Mouse (Mus musculus) brain, embryonic 18.5 days (tissue): ENCODE measurements around the gene Kif5a.

Experiments used
- DNase-seq: peaks from one replicate; pipeline ENCODE4 v3.0.0-alpha.2; 2012; ENCODE audit warnings: low read depth, low spot score

Kif5a gene

DNA sequence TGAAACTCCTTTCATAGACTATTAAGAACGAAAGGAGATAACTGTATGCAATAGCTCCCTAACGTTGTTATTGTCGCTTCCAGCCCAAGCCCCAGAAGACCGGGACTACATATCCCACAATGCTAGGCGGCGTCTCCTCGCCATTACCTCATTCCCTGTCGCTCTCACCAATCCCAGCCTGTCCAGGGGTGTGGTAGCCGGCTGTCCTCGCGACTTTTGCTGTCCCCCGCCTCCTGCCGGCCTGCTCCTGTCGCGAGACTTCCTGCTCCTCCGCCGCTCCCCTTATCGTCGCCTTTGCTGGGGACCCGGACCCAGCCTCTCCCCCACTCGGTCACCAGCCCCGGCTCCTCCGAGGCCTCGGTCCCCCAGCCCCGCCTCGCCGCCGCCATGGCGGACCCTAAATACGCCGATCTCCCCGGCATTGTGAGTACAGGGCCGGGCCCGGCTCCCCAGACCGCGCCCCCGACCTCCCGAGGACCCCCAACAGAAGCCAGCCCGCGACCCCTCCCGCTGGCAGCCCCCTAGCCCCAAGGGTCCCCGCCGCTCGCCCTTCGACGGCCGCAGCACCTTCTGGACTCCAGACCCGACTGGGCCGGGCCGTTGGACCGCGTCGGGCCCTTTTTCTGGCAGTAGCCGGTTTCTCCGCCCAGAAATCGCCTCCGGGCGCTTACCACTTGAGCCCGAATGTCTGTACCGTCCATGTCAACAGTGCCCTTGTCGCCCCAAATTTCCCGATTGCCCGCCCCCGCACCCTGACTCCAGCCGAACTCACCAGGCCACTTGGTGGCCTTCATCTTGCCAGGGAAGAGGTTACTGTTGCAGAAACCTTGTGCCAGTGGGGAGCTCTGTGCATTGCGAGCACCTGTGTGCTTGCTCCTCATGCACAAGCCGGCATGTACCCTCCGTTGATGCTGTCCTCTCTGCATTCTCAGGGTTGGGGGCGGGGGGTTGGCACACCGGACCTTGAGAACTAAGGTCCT, 3.3 kb upstream of the Kif5a start, which contains the start of gene Dctn2:
Gene Dctn2, plus strand, starts transcription at position 257 of the 980 bp plus-strand sequence.
- DNase-seq = peak; percentile 93

DNA sequence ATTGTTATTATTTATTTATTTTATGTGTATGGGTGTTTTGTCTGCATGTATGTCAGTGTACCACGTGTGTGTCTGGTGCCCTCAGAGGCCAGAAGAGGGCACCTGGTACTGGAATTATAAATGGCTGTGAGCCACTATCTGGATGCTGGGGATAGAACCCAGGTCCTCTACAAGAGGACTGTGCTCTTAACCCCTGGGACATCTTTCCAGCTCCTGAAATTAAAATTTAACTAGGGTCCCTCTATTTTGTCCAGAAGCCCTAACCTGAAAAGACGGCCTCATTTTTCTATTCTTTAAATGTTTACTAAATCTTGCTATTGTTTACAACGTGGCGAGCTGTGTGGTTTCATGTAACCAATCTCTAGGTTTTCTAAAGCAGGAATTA, 2.6 kb upstream of the Kif5a start:
- no peak for DNase-seq

DNA sequence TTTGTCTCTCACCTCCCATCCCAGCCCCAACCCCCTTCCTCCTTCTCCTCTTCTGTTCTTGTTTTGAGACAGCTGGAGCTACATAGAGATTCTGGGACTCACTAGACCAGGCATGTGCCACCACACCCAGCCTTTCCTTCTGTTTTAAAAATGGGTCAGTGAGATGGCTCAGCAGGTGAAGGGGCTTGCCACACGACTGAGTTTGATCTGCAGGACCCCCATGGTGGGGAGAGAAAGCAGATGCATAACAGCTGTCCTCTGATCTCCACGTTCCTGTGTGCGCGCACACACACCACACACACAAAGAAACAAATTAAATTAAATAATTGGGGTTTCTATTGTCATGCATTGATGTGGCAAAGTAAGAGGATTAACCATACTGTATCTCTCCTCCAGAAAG, 1.8 kb upstream of the Kif5a start:
- DNase-seq = no peak

DNA sequence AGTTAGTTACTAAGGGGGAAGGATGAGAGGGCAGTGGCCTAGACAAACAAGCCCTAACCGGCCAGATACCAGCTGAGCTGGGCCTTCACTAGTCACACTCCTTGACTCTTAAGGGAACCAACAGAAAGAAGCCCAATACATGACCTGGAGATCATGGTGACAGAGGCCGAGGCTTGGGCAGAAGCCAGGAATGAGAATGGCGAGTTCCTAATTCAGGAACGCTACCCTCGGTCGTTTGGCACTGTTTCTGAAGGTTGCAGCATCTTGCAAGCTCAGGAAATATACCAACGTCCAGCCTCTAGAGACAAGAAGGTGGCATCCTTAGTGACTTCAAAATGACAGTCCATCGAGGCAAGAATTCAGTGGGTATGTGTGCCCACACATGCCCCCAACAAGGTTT, 1.2 kb upstream of the Kif5a start:
- no peak for DNase-seq

DNA sequence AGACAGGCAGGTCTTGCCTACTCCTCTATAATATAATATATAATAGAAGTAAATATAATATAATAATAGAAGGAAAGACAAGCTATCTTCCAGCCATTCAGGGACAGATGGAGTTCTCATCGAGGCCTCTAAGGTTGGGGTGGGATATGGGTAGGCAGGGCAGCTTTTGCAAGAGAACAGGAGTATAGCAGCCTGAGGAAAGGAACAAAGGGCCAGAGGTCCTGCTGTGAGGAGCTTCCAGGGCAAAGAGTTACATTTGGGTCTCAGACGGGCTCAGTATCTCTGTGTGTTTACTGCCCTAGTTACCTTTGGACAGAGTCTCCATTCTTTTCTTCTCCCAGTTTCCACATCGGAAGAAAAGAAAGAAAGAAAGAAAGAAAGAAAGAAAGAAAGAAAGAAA, 483 bp upstream of the Kif5a start:
- no peak for DNase-seq

DNA sequence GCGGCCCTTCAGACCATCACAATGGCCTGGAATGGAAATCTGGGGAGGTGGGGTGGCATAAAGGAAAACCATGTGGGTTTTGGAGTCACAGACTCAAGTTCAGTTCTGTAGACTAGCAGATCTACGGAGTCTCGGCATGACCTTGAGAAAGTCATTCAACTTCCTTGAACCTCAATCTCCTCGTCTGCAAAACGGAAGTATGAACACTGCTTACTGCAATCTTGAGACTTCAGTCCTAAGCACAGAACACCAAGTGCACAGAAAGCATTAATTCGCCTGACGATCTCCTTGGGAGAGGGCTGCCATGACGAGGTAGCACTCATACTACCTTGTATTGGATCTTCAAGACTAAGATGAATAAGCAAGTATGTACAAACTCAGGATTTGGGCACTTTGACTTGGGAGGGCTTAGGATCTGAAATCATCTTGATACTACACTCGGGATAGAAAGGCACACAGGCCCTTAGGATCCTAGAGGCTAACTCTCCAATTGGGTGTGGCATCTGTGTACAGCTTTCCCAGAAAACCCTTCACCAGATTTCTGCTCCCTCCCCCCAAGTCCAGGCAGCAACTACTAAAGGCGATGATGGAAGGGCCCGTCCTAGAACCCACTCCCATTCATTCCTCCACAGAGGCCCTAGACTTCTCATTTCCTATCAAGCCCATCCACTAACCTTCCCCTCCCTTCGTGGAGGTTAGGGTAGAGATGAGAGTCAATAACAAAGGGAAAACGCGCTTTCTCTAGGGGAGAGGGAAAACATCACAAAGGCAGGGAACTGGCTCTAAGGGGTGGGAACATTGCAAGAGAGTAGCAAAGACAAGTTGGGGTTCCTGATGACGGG, 1.2 kb downstream of the Kif5a start:
- DNase-seq = no peak

DNA sequence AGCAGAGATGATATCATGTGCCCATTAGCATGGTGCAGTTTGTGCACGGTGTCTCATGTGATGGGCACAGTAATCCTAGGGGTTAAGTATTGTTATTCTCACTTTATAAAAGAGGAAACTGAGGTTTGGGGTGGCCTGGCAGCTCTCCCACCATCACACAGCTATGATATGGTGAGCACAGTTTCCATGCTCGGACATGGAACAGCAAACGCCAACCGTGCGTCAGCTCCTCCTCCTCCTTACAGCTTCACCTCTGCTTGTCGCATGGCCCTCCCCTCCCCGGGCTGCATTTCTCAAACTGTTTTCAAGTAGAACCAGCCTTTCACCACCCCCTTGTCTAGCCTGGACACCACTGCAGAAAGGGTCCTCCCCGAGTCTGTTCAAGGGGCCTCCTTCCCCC, 4.7 kb downstream of the Kif5a start:
- DNase-seq = no peak

DNA sequence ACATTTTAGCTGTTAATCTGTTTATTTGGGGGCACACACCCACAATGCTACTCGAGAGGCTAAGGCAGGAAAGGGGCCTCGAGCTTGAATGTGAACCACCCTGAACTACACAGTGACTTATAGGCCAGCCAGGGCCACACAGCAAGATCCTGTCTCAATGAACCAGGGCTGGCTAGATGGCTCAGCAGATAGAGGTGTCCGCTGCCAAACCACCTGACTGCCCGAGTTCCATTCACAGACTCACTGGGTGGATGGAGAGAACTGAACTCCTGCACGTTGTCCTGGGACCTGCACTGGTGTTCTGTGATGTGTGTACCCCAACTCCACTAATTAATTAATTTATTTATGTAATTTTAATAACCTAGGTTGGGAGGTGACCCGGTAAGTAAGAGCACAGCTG, 5.4 kb downstream of the Kif5a start:
- DNase-seq = no peak

DNA sequence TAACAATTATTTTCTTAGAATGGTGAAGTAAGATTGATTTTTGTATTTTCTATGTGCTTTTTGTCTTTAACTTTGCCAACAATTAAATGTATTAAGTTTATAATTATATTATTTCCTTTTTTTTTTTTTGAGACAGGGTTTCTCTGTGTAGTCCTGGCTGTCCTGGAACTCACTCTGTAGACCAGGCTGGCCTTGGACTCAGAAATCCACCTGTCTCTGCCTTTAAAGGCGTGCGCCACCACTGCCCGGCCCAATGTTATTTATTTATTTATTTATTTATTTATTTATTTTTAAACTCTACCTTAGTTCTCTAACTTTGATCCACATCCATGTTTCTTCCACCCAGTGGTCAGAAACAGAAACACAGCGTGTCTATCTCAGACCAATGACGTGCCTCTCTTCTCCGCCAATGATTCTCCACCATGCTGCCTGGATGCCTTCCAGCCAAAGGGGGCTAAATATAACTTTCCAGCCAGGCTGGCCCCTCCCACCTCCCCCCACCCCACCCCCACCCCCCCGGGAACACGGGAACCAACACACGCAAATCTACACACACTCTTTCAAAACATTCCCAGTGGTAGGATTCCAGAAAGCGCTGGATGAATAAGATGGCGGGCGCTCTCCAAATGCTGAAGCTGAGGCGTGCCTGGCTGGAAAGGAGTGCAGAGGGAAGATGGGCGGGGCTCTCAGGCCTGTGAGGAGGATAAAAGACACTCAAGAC, 7.4 kb downstream of the Kif5a start:
- no peak for DNase-seq

DNA sequence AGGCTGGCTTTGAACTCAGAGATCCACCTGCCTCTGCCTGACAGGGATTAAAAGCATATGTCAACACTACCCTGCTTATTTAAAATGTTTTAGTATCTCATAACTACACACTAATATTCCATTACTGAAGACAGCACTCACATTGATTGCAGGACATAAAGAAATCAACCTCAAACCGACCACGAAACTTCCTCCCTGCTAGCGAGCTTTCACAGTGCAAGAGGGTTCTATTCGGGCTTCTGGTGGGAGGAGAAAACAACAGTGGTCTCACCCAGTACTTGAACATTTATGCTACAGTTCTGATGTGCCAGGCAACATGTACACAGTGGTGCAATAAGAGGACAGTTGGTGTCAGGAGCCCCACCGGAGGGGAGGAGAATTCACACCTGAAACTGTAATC, 12.3 kb downstream of the Kif5a start:
- no peak for DNase-seq

DNA sequence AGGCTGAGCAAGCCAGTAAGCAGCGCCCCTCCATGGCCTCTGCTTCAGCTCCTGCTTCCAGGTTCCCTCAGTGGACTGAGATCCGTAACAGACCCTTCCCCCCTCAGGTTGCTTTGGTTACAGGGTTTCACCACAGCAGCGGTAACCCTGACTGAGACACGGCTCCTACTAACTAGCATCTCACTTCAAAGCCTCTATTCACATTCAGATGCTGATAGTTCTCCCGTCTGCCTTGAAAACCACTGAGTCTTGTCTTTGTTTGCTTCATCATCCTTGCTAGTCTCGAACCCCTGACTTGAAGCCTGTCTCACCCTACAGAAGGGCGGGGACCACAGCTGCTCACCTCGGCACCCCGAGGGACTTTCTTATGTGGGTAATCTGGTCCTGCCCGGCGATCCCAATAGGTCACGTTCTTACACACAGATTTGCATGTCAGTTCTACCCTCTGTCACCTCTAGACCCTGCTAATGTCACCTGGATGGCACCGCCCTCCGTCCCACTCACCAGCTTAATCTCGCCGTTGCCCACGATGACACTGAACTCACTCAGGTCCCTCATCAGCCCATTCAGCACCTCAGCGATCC, 24.8 kb downstream of the Kif5a start:
- no peak for DNase-seq

DNA sequence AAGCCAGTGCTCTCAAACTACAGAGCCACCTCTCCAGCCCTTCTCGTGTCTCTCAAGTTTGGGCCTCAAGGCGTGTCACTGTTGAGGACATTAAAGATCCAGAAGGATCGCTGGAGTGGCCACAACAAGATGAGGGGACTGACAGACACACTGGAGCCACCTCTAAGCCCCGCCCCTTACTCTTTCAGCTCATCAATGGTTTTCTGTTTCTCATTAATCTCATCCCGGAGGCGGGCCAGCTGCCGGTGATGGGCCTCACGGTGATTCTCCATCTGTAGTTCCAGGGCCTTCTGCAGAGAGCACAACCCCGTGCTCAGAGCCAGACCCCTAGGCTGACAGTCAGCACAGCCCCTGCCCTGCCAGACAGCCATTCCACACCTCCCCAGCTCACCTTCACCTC, 26.6 kb downstream of the Kif5a start:
- DNase-seq = no peak

DNA sequence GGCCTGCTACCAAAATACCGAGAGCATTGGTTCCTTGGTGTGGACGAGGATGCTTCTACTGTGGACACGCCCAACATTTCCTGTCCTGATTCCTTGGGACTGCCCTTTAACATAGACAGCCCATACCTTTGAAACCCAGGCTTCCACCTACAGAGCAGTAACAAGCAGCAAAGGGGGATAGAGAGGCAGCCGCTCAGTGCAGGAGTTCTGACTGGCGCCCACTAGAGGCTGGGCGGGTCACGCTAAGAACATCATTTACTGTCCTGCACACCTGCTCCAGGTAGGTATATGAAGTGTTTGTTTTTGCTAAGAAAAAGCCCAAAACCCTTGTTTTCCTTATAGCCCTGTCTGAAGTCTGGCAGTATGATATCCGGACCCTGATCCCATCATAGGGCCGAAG, 30.0 kb downstream of the Kif5a start:
- no peak for DNase-seq

DNA sequence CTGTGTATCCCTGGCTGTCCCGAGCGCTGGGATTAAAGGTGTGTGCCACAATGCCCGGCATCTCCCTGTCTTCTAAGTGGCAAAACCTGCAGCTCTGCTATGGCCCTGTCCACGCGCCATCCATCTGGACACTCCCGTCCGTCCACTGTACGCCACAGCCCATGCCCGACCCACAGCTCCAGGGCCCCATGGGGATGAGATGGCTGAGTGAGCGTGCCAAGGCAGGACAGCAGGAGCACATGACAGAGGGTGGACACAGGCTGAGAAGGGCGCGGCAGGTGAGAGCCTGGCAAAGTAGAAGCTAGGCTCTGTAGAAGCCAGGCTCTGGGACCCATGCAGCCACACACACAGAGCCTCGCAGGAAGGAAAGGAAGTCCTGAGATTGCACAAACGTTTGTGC, 31.4 kb downstream of the Kif5a start:
- no peak for DNase-seq

DNA sequence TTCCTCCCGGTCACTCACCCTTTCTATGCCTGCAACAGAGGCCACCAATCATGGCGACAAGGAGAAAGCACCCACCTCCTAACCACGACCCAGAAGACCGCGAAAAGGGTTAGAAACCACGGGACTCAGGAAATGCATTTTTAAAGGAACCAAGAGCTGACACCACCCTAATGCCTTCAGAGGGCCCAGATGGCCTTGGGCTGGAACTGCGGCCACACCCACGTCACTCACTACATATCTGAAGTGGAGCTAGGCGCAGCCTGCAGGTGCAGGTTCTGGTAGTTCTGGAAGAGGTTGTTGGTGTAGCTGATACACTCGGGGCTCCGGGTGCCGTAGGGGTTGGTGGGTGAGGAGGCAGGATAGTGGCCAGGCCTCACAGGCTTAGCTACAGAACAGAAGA, 32.5 kb downstream of the Kif5a start:
- DNase-seq = no peak

DNA sequence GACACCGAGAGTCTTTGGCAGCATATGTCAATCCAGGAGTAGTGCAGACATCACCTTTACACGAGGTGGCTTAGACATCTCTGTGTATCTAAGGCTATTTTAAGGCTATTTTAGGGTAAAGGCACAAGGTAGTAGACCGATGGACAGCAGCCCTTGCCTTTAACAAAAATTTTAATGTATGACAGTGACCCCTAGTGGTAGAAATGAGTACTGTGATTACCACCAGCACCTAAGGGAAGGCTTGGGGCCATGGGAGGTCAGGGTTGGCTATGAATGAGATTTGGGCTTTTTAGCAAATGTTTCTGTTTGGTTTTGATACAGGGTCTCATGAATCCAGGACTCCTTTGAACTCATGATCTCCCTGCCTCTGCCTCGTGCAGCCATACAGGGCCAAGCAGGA, 34.3 kb downstream of the Kif5a start:
- DNase-seq = no peak

DNA sequence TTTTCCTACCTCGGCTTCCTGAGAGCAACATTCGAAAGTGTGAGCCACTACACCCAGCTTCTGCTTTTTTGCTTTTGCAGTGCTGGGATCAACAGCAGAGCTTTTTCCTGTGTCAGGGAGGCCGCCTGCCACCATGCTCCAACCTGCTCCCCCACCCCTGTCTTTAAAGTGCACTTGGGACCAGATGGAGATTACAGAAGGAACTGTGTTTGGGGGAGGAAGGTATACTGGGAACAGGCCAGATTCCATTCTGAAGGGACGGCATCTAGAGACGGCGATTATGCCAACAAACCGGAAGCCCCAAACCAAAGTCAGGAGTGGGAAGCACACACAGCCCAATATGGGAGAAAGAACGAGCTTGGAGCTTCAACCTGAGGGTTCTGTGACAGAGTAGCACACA, 36.0 kb downstream of the Kif5a start:
- DNase-seq = no peak

DNA sequence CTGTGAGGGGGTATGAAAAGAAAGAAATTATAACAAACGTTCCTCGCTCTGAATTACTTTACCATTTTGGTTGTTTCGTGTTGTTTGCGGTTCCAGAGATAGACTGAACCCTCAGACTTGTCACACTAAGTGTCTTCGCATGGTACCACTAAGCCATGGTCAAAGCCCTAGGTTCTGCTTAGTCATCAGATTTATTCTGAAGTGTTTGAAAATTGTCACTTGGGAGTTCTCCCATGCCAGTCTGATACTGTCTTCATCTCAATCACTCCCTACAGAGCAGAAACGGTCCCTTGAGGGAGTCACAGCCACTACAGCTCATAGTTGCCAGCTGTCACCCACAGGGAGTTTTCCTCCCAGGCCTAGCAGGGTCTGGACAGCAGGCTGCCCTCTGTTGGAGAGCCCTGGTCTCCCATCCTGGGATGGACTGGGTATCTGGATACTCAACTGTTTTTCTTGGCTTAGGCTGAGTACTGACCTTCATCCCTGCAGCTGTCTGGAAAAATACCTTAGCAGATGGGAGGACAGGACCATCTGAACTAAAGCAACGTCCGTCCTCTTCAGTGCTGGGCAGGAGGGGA, 36.7 kb downstream of the Kif5a start:
- no peak for DNase-seq

DNA sequence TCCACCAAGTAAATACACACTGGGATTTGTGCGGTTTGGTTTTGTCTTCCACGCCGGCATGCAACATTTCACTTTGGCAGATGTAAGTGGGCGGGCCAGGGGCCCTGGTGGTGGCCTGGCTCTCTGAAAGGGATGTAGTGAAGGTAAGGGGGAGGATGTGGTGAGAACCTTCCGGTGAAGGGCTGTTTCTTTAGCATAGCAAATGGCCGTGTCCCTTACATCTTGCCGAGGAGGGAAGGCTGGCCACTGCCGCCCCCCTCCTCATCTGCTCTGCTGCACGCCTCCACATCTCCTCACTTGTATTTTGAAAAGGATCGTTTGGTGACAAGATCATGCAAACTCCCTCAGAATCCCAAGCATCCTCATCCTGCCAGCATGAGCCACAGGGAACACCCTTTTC, 37.4 kb downstream of the Kif5a start:
- no peak for DNase-seq

DNA sequence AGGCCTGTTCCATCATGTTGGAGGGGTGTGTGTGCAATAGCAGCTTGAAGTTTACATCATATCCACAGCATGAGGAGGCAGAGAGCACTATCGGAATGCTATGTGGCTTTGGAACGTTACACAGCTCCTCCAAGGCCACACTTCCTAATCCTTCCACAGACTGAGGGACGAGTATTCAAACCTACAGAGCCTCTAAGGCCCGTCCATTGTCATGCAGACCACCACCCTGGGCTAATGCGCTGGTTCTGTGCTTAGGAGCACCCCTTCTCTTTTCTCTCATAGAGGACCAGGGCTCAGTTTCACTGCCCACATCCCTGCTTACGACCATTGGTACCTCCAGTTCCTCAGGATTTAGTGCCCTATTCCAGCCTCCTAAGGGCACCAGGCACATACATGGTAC, 37.9 kb downstream of the Kif5a start:
- no peak for DNase-seq

DNA sequence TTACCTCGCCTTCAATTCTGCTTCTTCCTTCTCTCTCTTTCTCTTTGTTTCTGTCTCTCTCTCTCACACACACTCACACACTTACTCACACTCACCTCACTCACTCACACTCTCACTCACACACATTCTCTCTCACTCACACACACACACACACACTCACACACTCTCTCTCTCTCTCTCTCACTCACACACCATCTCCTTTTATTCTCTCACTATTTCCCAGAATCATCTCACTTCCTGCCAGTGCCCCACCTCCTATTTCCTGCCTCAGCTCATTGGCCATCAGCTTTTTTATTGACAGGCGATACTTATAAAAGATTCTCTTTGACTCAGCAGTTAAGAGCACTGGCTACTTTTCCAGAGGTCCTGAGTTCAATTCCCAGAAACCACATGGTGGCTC, 44.8 kb downstream of the Kif5a start:
- DNase-seq = no peak
